Comparison of ENCODE assay signal across 8 mouse cellular contexts in the genomic region with DNA sequence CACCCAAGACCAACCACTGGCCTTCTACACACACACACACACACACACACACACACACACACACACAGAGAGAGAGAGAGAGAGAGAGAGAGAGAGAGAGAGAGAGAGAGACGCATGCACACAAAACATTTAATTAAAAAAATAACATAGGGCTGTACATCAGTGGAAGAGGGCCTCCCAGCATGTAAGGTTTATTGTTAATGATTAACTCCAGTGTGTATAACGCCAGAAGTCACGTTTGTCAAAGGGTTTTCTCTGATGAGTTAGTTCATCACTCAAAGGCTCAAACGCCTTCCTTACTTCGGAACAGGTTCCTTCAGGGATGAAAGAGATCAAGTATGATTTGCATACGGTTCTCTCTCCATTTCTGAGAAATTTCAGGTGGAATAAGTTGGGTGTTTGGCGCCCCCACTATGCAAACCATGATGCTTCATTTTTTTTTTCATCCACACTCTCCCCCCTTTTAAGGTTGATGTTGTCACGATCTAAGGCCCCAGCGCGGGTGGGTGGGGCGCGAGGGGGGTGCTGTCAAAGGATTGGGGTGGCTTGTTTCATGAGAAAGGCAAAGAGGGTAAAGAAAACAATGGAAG. TPM values are rescaled to one million over a fixed set of nuclear protein-coding genes. Genes with fewer than 3 reads are reported as not detected.
DNase-seq lines count a peak whose midpoint lies in the region; ATAC-seq lines count a peak whose summit lies in the region.

No protein-coding gene starts in this region.

- peaks cover 8% of the 10 kb centered on the region for H3K4me1 ChIP-seq in kidney, embryonic 16.5 days (ENCODE audit: insufficient read depth, low read length)
- peaks cover 7% of the 10 kb centered on the region for H3K4me1 ChIP-seq in embryonic facial prominence, embryonic 13.5 days
- H3K4me1 ChIP-seq in hindbrain, embryonic 16.5 days (ENCODE audit: control insufficient read depth, insufficient read depth, low read depth, low read length), result peaks cover 11% of the 10 kb centered on the region
- H3K4me1 ChIP-seq in midbrain, embryonic 15.5 days, result peaks cover 22% of the 10 kb centered on the region

- H3K27ac ChIP-seq in kidney, embryonic 16.5 days (ENCODE audit: low read length), result no peak overlapping the region
- H3K27ac ChIP-seq in embryonic facial prominence, embryonic 13.5 days, result no peak overlapping the region
- peak overlapping the region; percentile 92 for H3K27ac ChIP-seq in hindbrain, embryonic 16.5 days (ENCODE audit: low read depth, low read length)
- peak overlapping the region; percentile 86 for H3K27ac ChIP-seq in midbrain, embryonic 15.5 days

- 31% methylated on average over 12 of the region's 12 CpGs for WGBS in kidney, embryonic 16.5 days
- 24% methylated on average over 12 of the region's 12 CpGs for WGBS in embryonic facial prominence, embryonic 13.5 days
- 26% methylated on average over 12 of the region's 12 CpGs for WGBS in hindbrain, embryonic 16.5 days
- WGBS in midbrain, embryonic 15.5 days, result 23% methylated on average over 12 of the region's 12 CpGs

- no peaks in the 10 kb centered on the region for H3K36me3 ChIP-seq in kidney, embryonic 16.5 days (ENCODE audit: insufficient read depth, low read length)
- peaks cover 26% of the 10 kb centered on the region for H3K36me3 ChIP-seq in embryonic facial prominence, embryonic 13.5 days
- peaks cover 10% of the 10 kb centered on the region; the same call in 1 of the 2 replicates for H3K36me3 ChIP-seq in hindbrain, embryonic 16.5 days (ENCODE audit: control insufficient read depth, insufficient read depth, low read length)
- H3K36me3 ChIP-seq in midbrain, embryonic 15.5 days (replicated peaks), result peaks cover 6% of the 10 kb centered on the region; the same call in 1 of the 2 replicates

- peak overlapping the region; percentile 81 for H3K9ac ChIP-seq in kidney, embryonic 16.5 days (replicated peaks; ENCODE audit: low read length)
- H3K9ac ChIP-seq in embryonic facial prominence, embryonic 13.5 days, result peak overlapping the region; percentile 77; the same call in 1 of the 2 replicates
- H3K9ac ChIP-seq in hindbrain, embryonic 16.5 days (ENCODE audit: low read depth, low read length), result peak overlapping the region; percentile 85
- H3K9ac ChIP-seq in midbrain, embryonic 15.5 days, result peak overlapping the region; percentile 74

- ATAC-seq in kidney, embryonic 16.5 days (ENCODE audit: low FRiP score, low TSS enrichment), result no peak
- no peak for ATAC-seq in embryonic facial prominence, embryonic 13.5 days (ENCODE audit: insufficient number of reproducible peaks, insufficient read depth, low FRiP score, low TSS enrichment, low read depth)
- no peak for ATAC-seq in hindbrain, embryonic 16.5 days
- ATAC-seq in midbrain, embryonic 15.5 days (replicated peaks), result no peak

- intact Hi-C loops in gastrocnemius, postnatal 36 days (cut with DNase I), result no loop called here

- H3K9me3 ChIP-seq in kidney, embryonic 16.5 days (ENCODE audit: low read length), result no peaks in the 10 kb centered on the region
- H3K9me3 ChIP-seq in embryonic facial prominence, embryonic 13.5 days, result no peaks in the 10 kb centered on the region
- no peaks in the 10 kb centered on the region for H3K9me3 ChIP-seq in hindbrain, embryonic 16.5 days (ENCODE audit: control insufficient read depth, low read length)
- H3K9me3 ChIP-seq in midbrain, embryonic 15.5 days, result no peaks in the 10 kb centered on the region

- peak overlapping the region; percentile 96 for H3K4me2 ChIP-seq in kidney, embryonic 16.5 days (replicated peaks; ENCODE audit: low read depth, low read length)
- H3K4me2 ChIP-seq in embryonic facial prominence, embryonic 13.5 days, result peak overlapping the region; percentile 82
- peak overlapping the region; percentile 84 for H3K4me2 ChIP-seq in hindbrain, embryonic 16.5 days (ENCODE audit: low read length)
- H3K4me2 ChIP-seq in midbrain, embryonic 15.5 days, result peak overlapping the region; percentile 83

- no peaks in the 10 kb centered on the region for H3K27me3 ChIP-seq in kidney, embryonic 16.5 days (ENCODE audit: insufficient read depth, low read length)
- peaks cover 10% of the 10 kb centered on the region for H3K27me3 ChIP-seq in embryonic facial prominence, embryonic 13.5 days
- no peaks in the 10 kb centered on the region for H3K27me3 ChIP-seq in hindbrain, embryonic 16.5 days (replicated peaks; ENCODE audit: control insufficient read depth, insufficient read depth, low read length)
- H3K27me3 ChIP-seq in midbrain, embryonic 15.5 days (replicated peaks), result no peaks in the 10 kb centered on the region

- no peak for DNase-seq in kidney, adult 11 months
- no peak for DNase-seq in gastrocnemius, postnatal 36 days
- no peak for DNase-seq in yolk sac, embryonic 10.5 days (ENCODE audit: low spot score)
- DNase-seq in urinary bladder, adult 18-20 months (ENCODE audit: low spot score in 2 of 2), result no peak

- H3K4me3 ChIP-seq in kidney, embryonic 16.5 days (ENCODE audit: low read length), result peak overlapping the region; percentile 65
- H3K4me3 ChIP-seq in embryonic facial prominence, embryonic 13.5 days, result peak overlapping the region; percentile 62
- H3K4me3 ChIP-seq in hindbrain, embryonic 16.5 days (ENCODE audit: low read length), result peak overlapping the region; percentile 59
- H3K4me3 ChIP-seq in midbrain, embryonic 15.5 days, result peak overlapping the region; percentile 52

RNA-seq across cellular contexts. Expression of a gene that starts 21.2 kb away (rescaled TPM):
- 24.6 and 28.8 TPM in 2 replicates for polyA plus RNA-seq in kidney, embryonic 16.5 days (2015; fragmentation: Nextera tagmentation; extraction: Ambion mirVana)
- 27.7 and 31.1 TPM in 2 replicates for polyA plus RNA-seq in embryonic facial prominence, embryonic 13.5 days (2015; fragmentation: Nextera tagmentation; extraction: Ambion mirVana)
- 332 and 333 TPM in 2 replicates for polyA plus RNA-seq in hindbrain, embryonic 16.5 days (2015; fragmentation: Nextera tagmentation; extraction: Ambion mirVana)
- 303 and 316 TPM in 2 replicates for polyA plus RNA-seq in midbrain, embryonic 15.5 days (2015; fragmentation: Nextera tagmentation; extraction: Ambion mirVana)
- total RNA-seq in gastrocnemius, postnatal 36 days (2021), result 1 to 10 TPM; 1.2 to 1.5 TPM

RNA-seq across cellular contexts. Expression of a gene that starts 21.5 kb away (rescaled TPM):
- polyA plus RNA-seq in kidney, embryonic 16.5 days (2015; fragmentation: Nextera tagmentation; extraction: Ambion mirVana), result 7.2 and 9.1 TPM in 2 replicates
- polyA plus RNA-seq in embryonic facial prominence, embryonic 13.5 days (2015; fragmentation: Nextera tagmentation; extraction: Ambion mirVana), result 4.4 and 4.6 TPM in 2 replicates
- 2.6 and 5.1 TPM in 2 replicates for polyA plus RNA-seq in hindbrain, embryonic 16.5 days (2015; fragmentation: Nextera tagmentation; extraction: Ambion mirVana)
- polyA plus RNA-seq in midbrain, embryonic 15.5 days (2015; fragmentation: Nextera tagmentation; extraction: Ambion mirVana), result 4.6 and 5.1 TPM in 2 replicates
- 10 to 100 TPM; 13.5 to 14.4 TPM for total RNA-seq in gastrocnemius, postnatal 36 days (2021)

Comparison
In these comparisons a context has a peak if more than half of its experiments do, and no peak if none do; other contexts are left out.
1. H3K27ac ChIP-seq: peak in hindbrain, embryonic 16.5 days (single experiment) and midbrain, embryonic 15.5 days (single experiment); none in kidney, embryonic 16.5 days (single experiment) and embryonic facial prominence, embryonic 13.5 days (single experiment).
2. Peak in every context shown above with its lines, with median percentiles within 50 percentile points of each other: H3K4me2 ChIP-seq, H3K4me3 ChIP-seq and H3K9ac ChIP-seq.